Mouse (Mus musculus) left cerebral cortex, adult 8-10 months (tissue): ENCODE measurements around the gene Ip6k2. TPM values are rescaled to one million over a fixed set of nuclear protein-coding genes. Genes with fewer than 3 reads are reported as not detected.

Source experiments
- microRNA-seq, 2 experiments: library from miRNA; unstranded; fragments of <30 nt; microRNA quantifications; one replicate each; pipeline ENCODE4 v1.2.0; 2022
- total RNA-seq, 4 experiments: library from RNA; stranded (reverse); gene quantifications; 2 replicates each; pipeline ENCODE4 v1.2.4; 2022

Gene Ip6k2
- total RNA-seq, 4 experiments from 2014 or later = 137 to 158 (median 157) TPM

Small RNAs within 50 kb of the gene (microRNA-seq; reads per million reads assigned to microRNA genes)
- gene Gm23156 = 0 reads per million in 2 experiments

Other genes starting within 250 kb of the Ip6k2 start
- 10 to 100 TPM; 43.7 to 54.7 (median 50.7) TPM for gene Impdh2, start 223.5 kb upstream of the Ip6k2 start, total RNA-seq
- gene Ndufaf3, start 216.4 kb upstream of the Ip6k2 start, total RNA-seq = 10 to 100 TPM; 67.2 to 77.5 (median 73.4) TPM
- 10 to 100 TPM; 68.8 to 86.5 (median 73.5) TPM for gene Dalrd3, start 213.9 kb upstream of the Ip6k2 start, total RNA-seq
- 100 to 1,000 TPM; 129 to 151 (median 133) TPM for gene Wdr6, start 205.1 kb upstream of the Ip6k2 start, total RNA-seq
- gene P4htm, start 186.1 kb upstream of the Ip6k2 start, total RNA-seq = 10 to 100 TPM; 87.5 to 98.6 (median 93.9) TPM
- gene Arih2, start 134.4 kb upstream of the Ip6k2 start, total RNA-seq = 10 to 100 TPM; 51.8 to 55.6 (median 54.2) TPM
- gene Slc25a20, start 121.7 kb upstream of the Ip6k2 start, total RNA-seq = 10 to 100 TPM; 11.1 to 15.8 (median 13.6) TPM
- 10 to 100 TPM; 45.9 to 52.1 (median 49.3) TPM for gene Prkar2a, start 94.5 kb upstream of the Ip6k2 start, total RNA-seq
- gene Nckipsd, start 24.6 kb downstream of the Ip6k2 start, total RNA-seq = 10 to 100 TPM; 56.8 to 65.8 (median 59.9) TPM
- gene Celsr3, start 42.5 kb downstream of the Ip6k2 start, total RNA-seq = 10 to 100 TPM; 45.0 to 60.8 (median 50.5) TPM
- gene Slc26a6, start 69.5 kb downstream of the Ip6k2 start, total RNA-seq = 10 to 100 TPM; 10.9 to 21.0 (median 16.6) TPM
- under 1 TPM in 2 of 4 experiments, not detected in 2; 0.37 to 0.61 TPM for gene Tmem89, start 130.8 kb downstream of the Ip6k2 start, total RNA-seq
- 100 to 1,000 TPM; 355 to 385 (median 380) TPM for gene Uqcrc1, start 152.8 kb downstream of the Ip6k2 start, total RNA-seq
- gene Col7a1, start 169.8 kb downstream of the Ip6k2 start, total RNA-seq = 1 to 10 TPM; 1.5 to 2.7 (median 2.1) TPM
- under 1 TPM in 2 of 4 experiments, not detected in 2; 0.33 to 0.53 TPM for gene Ucn2, start 202.2 kb downstream of the Ip6k2 start, total RNA-seq
- 10 to 100 TPM; 15.0 to 17.6 (median 15.2) TPM for gene Pfkfb4, start 208.0 kb downstream of the Ip6k2 start, total RNA-seq